Mouse (Mus musculus): Measurements from ENCODE around the gene Gm973. TPM values are rescaled to one million over a fixed set of nuclear protein-coding genes. Genes with fewer than 3 reads are reported as not detected.
"Not testable (repeated sequence)": the region's sequence is repeated elsewhere in the genome, so short reads cannot be mapped to it uniquely, and the experiment has no call there.

Gm973 gene
- polyA plus RNA-seq, 1 experiment from 2014 or later: 9.5 TPM

GRCm38 (mm10) chr1:59609896-59610295, 93.8 kb downstream of the Gm973 start:
- no peak overlapping the region for H3K9ac ChIP-seq (ENCODE audit: low read depth, low read length)
- H3K27me3 ChIP-seq (ENCODE audit: control insufficient read depth, insufficient read depth, low read length): no peaks in the 10 kb centered on the region
- H3K4me3 ChIP-seq (ENCODE audit: low read depth, low read length): no peak overlapping the region
- no peak overlapping the region for H3K27ac ChIP-seq (ENCODE audit: low read depth, low read length)
- no peaks in the 10 kb centered on the region for H3K9me3 ChIP-seq (ENCODE audit: control insufficient read depth, low read length)
- H3K4me1 ChIP-seq (replicated peaks; ENCODE audit: control insufficient read depth, insufficient read depth, low read length): no peaks in the 10 kb centered on the region
- H3K4me2 ChIP-seq (replicated peaks; ENCODE audit: low read depth, low read length): no peak overlapping the region
- ATAC-seq (ENCODE audit: low FRiP score) (no peak), DNase-seq (ENCODE audit: low spot score) (no peak)
- WGBS: 89% methylated on average over 10 of the region's 10 CpGs
- H3K36me3 ChIP-seq (ENCODE audit: control insufficient read depth, insufficient read depth, low read length): no peaks in the 10 kb centered on the region

DNA sequence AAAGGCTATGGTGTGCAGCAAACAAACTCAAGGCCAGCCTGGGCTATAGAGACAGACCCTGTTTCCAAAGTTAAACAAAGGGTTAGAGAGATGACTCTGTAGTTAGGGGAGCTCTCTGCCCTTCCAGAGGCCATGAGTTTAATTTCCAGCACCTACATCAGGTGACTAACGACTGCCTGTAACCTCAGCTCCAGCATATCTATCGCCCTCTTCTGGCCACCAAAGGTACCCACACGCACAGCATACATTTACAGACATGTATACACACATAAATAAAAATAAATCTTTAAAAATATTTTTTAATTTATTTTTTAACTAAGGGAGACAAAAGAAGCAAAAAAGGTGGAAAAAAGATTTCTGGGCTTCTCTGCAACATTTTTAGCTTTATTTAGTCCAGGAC, 94.9 kb downstream of the Gm973 start:
- H3K36me3 ChIP-seq (ENCODE audit: control insufficient read depth, insufficient read depth, low read length): no peaks in the 10 kb centered on the region
- no peak for ATAC-seq (ENCODE audit: low FRiP score)

GRCm38 (mm10) chr1:59613795-59614194, 97.7 kb downstream of the Gm973 start:
- ATAC-seq (ENCODE audit: low FRiP score) (no peak), DNase-seq (ENCODE audit: low spot score) (peak; percentile 71)
- Histone ChIP-seq H3K4me3 (ENCODE audit: low read depth, low read length) (no peak overlapping the region), H3K4me1 (replicated peaks; ENCODE audit: control insufficient read depth, insufficient read depth, low read length) (no peaks in the 10 kb centered on the region), H3K36me3 (ENCODE audit: control insufficient read depth, insufficient read depth, low read length) (no peaks in the 10 kb centered on the region), H3K27me3 (ENCODE audit: control insufficient read depth, insufficient read depth, low read length) (no peaks in the 10 kb centered on the region), H3K9me3 (ENCODE audit: control insufficient read depth, low read length) (no peaks in the 10 kb centered on the region), H3K9ac (ENCODE audit: low read depth, low read length) (no peak overlapping the region), H3K4me2 (replicated peaks; ENCODE audit: low read depth, low read length) (no peak overlapping the region), H3K27ac (ENCODE audit: low read depth, low read length) (no peak overlapping the region)
- WGBS: 49% methylated on average over 6 of the region's 6 CpGs

More for the DNA sequence above, 94.9 kb downstream of the Gm973 start:
- Histone ChIP-seq H3K4me1 (replicated peaks; ENCODE audit: control insufficient read depth, insufficient read depth, low read length) (no peaks in the 10 kb centered on the region), H3K9ac (ENCODE audit: low read depth, low read length) (no peak overlapping the region), H3K27ac (ENCODE audit: low read depth, low read length) (no peak overlapping the region), H3K4me2 (replicated peaks; ENCODE audit: low read depth, low read length) (no peak overlapping the region), H3K27me3 (ENCODE audit: control insufficient read depth, insufficient read depth, low read length) (no peaks in the 10 kb centered on the region), H3K4me3 (ENCODE audit: low read depth, low read length) (no peak overlapping the region), H3K9me3 (ENCODE audit: control insufficient read depth, low read length) (no peaks in the 10 kb centered on the region)
- no peak for DNase-seq (ENCODE audit: low spot score)
- WGBS: 93% methylated on average over 3 of the region's 3 CpGs

GRCm38 (mm10) chr1:59615021-59615420, 99.0 kb downstream of the Gm973 start:
- H3K4me1 ChIP-seq (replicated peaks; ENCODE audit: control insufficient read depth, insufficient read depth, low read length): no peaks in the 10 kb centered on the region
- H3K27me3 ChIP-seq (ENCODE audit: control insufficient read depth, insufficient read depth, low read length): no peaks in the 10 kb centered on the region
- H3K36me3 ChIP-seq (ENCODE audit: control insufficient read depth, insufficient read depth, low read length): no peaks in the 10 kb centered on the region
- H3K9me3 ChIP-seq (ENCODE audit: control insufficient read depth, low read length): no peaks in the 10 kb centered on the region
- H3K4me2 ChIP-seq (replicated peaks; ENCODE audit: low read depth, low read length): no peak overlapping the region
- WGBS: 86% methylated on average over 2 of the region's 2 CpGs
- no peak overlapping the region for H3K4me3 ChIP-seq (ENCODE audit: low read depth, low read length)
- no peak overlapping the region for H3K27ac ChIP-seq (ENCODE audit: low read depth, low read length)
- H3K9ac ChIP-seq (ENCODE audit: low read depth, low read length): no peak overlapping the region
- no peak for ATAC-seq (ENCODE audit: low FRiP score)
- DNase-seq (ENCODE audit: low spot score): no peak

DNA sequence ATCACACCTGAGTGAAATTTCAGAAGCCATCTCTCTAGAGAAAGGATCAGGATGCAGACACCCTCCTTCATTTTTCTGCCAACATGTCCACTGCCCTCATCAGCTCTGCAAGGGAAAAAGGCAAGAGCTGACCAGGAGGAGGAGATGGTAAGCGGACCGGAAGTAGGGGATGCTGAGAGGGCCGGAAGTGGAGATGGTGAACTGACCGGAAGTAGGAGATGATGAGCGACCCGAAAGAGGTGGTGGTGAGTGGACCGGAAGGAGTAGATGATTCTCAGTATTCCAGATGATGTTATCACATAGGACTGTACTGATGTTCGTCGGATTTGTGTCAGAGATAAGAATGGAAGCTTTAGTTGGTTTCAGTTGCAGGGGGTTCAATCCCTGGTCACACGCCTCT, 103.1 kb downstream of the Gm973 start:
- Histone ChIP-seq H3K4me2 (replicated peaks; ENCODE audit: low read depth, low read length) (no peak overlapping the region), H3K9ac (ENCODE audit: low read depth, low read length) (no peak overlapping the region), H3K9me3 (ENCODE audit: control insufficient read depth, low read length) (no peaks in the 10 kb centered on the region), H3K4me1 (replicated peaks; ENCODE audit: control insufficient read depth, insufficient read depth, low read length) (no peaks in the 10 kb centered on the region), H3K4me3 (ENCODE audit: low read depth, low read length) (no peak overlapping the region), H3K27me3 (ENCODE audit: control insufficient read depth, insufficient read depth, low read length) (no peaks in the 10 kb centered on the region), H3K36me3 (ENCODE audit: control insufficient read depth, insufficient read depth, low read length) (no peaks in the 10 kb centered on the region), H3K27ac (ENCODE audit: low read depth, low read length) (no peak overlapping the region)
- no peak for ATAC-seq (ENCODE audit: low FRiP score)
- 95% methylated on average over 10 of the region's 10 CpGs for WGBS
- no peak for DNase-seq (ENCODE audit: low spot score)

DNA sequence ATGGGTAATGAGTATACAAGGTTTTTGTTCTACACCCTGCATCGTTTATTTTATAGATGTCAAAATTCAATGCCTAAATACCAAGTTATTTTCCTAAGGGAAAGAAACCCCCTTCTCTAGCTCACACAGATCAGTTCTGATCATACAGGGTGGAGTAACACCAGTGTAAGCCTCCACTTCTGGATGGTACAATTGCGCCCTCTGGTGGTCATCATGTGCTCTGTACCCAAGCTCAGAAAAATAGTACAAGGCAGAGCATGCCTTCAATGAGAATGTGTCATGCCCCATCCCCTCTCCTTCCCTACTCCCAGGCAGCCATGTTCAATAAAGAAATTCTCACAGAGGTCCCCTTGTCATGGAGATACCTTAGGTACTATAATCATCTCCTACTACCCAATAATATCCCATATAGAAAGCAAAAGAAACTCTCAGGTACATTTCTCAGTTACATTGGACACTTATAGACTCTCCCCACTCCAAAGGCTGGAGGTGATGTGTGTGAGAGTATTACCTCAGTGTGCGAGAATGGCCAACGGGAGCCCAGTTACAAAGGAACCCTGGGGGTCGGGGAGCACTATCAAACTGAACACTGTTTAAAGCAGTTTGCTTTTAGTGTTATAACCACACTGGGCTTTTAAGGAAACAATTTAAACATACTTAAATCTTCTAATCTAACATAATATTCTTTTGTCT, 107.4 kb downstream of the Gm973 start:
- no peaks in the 10 kb centered on the region for H3K9me3 ChIP-seq (ENCODE audit: control insufficient read depth, low read length)
- no peak overlapping the region for H3K4me2 ChIP-seq (replicated peaks; ENCODE audit: low read depth, low read length)
- H3K27ac ChIP-seq (ENCODE audit: low read depth, low read length): no peak overlapping the region
- no peaks in the 10 kb centered on the region for H3K27me3 ChIP-seq (ENCODE audit: control insufficient read depth, insufficient read depth, low read length)
- H3K4me1 ChIP-seq (replicated peaks; ENCODE audit: control insufficient read depth, insufficient read depth, low read length): no peaks in the 10 kb centered on the region
- H3K9ac ChIP-seq (ENCODE audit: low read depth, low read length): no peak overlapping the region
- H3K36me3 ChIP-seq (ENCODE audit: control insufficient read depth, insufficient read depth, low read length): no peaks in the 10 kb centered on the region
- ATAC-seq (ENCODE audit: low FRiP score) (peak; percentile 78), DNase-seq (ENCODE audit: low spot score) (peak; percentile 92)
- WGBS: 32% methylated on average over 5 of the region's 5 CpGs
- no peak overlapping the region for H3K4me3 ChIP-seq (ENCODE audit: low read depth, low read length)

DNA sequence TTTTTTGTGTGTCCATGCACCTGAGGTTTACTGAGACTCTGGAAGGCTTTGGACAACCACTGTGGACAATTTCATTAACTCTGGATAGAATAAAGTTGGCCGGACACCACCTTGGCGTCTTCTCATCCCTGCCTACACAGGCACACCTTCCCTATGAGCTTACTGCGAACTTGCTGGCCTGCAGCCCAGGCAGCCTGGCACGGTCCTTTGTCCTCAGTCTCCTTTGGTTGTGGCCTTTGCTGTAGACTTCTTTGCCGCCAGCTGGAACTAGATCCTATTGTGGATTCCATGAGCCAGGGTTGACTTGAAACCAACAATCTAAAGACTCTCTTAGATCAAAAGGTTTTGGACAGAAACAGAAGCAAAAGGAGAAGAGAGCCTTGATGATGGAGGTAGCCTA, 109.3 kb downstream of the Gm973 start:
- 95% methylated on average over 5 of the region's 5 CpGs for WGBS
- Histone ChIP-seq H3K9me3 (ENCODE audit: control insufficient read depth, low read length) (no peaks in the 10 kb centered on the region), H3K36me3 (ENCODE audit: control insufficient read depth, insufficient read depth, low read length) (no peaks in the 10 kb centered on the region), H3K27ac (ENCODE audit: low read depth, low read length) (no peak overlapping the region), H3K4me3 (ENCODE audit: low read depth, low read length) (no peak overlapping the region), H3K9ac (ENCODE audit: low read depth, low read length) (no peak overlapping the region), H3K4me1 (replicated peaks; ENCODE audit: control insufficient read depth, insufficient read depth, low read length) (no peaks in the 10 kb centered on the region), H3K4me2 (replicated peaks; ENCODE audit: low read depth, low read length) (no peak overlapping the region), H3K27me3 (ENCODE audit: control insufficient read depth, insufficient read depth, low read length) (no peaks in the 10 kb centered on the region)
- ATAC-seq (ENCODE audit: low FRiP score): no peak
- no peak for DNase-seq (ENCODE audit: low spot score)

- Histone ChIP-seq H3K4me3 (ENCODE audit: low read depth, low read length) (no peak overlapping the region), H3K4me1 (replicated peaks; ENCODE audit: control insufficient read depth, insufficient read depth, low read length) (no peaks in the 10 kb centered on the region), H3K27ac (ENCODE audit: low read depth, low read length) (no peak overlapping the region), H3K4me2 (replicated peaks; ENCODE audit: low read depth, low read length) (no peak overlapping the region), H3K9ac (ENCODE audit: low read depth, low read length) (no peak overlapping the region), H3K27me3 (ENCODE audit: control insufficient read depth, insufficient read depth, low read length) (no peaks in the 10 kb centered on the region), H3K9me3 (ENCODE audit: control insufficient read depth, low read length) (no peaks in the 10 kb centered on the region), H3K36me3 (ENCODE audit: control insufficient read depth, insufficient read depth, low read length) (no peaks in the 10 kb centered on the region)
- no peak for ATAC-seq (ENCODE audit: low FRiP score)
- DNase-seq (ENCODE audit: low spot score): no peak
- 59% methylated on average over 6 of the region's 6 CpGs for WGBS
These were observed 113.1 kb downstream of the Gm973 start for GRCm38 (mm10) chr1:59629194-59629593.

- not testable (repeated sequence) for DNase-seq (ENCODE audit: low spot score); H3K36me3 ChIP-seq (ENCODE audit: control insufficient read depth, insufficient read depth, low read length); H3K4me3 ChIP-seq (ENCODE audit: low read depth, low read length); H3K27me3 ChIP-seq (ENCODE audit: control insufficient read depth, insufficient read depth, low read length); H3K9ac ChIP-seq (ENCODE audit: low read depth, low read length); H3K4me1 ChIP-seq (replicated peaks; ENCODE audit: control insufficient read depth, insufficient read depth, low read length); H3K9me3 ChIP-seq (ENCODE audit: control insufficient read depth, low read length); H3K4me2 ChIP-seq (replicated peaks; ENCODE audit: low read depth, low read length); H3K27ac ChIP-seq (ENCODE audit: low read depth, low read length); ATAC-seq (ENCODE audit: low FRiP score)
- 90% methylated on average over 6 of the region's 6 CpGs for WGBS
These were observed 114.3 kb downstream of the Gm973 start for GRCm38 (mm10) chr1:59630356-59630755.

Data from hindbrain, embryonic 11.5 days (tissue).